Mouse (Mus musculus): Measurements from ENCODE around the gene Ube2m. TPM values are rescaled to one million over a fixed set of nuclear protein-coding genes. Genes with fewer than 3 reads are reported as not detected.

Ube2m gene
- polyA plus RNA-seq, 1 experiment from 2014 or later, result 107 TPM

DNA sequence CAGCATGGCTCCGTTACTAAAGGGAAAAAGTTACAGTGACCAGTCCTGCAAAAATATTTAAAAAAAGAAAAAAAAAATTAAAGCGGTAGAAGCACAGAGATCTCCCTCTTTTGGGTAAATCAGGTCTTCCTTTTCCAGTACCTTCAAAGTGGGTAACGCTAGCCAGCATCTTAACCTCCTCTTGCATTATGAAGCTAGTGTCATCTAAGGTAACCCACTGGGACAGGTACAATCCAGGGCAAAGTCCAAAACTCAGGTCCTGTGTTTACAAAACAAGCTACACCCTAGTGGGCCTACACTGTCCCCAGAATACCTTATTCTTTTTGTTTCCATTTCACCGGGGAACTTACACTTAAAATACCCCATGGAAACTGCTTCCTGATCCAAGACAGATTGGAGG, 24.4 kb downstream of the Ube2m start:
- Histone ChIP-seq H3K4me3 (no peak overlapping the region), H3K9ac (no peak overlapping the region), H3K4me2 (no peak overlapping the region), H3K27me3 (no peaks in the 10 kb centered on the region), H3K27ac (no peak overlapping the region), H3K4me1 (replicated peaks) (peaks cover 10% of the 10 kb centered on the region), H3K9me3 (replicated peaks) (no peaks in the 10 kb centered on the region), H3K36me3 (no peaks in the 10 kb centered on the region)
- no peak for ATAC-seq (replicated peaks; ENCODE audit: insufficient number of reproducible peaks, insufficient read depth, low FRiP score, low read depth)
- 58% methylated on average over 4 of the region's 4 CpGs for WGBS

DNA sequence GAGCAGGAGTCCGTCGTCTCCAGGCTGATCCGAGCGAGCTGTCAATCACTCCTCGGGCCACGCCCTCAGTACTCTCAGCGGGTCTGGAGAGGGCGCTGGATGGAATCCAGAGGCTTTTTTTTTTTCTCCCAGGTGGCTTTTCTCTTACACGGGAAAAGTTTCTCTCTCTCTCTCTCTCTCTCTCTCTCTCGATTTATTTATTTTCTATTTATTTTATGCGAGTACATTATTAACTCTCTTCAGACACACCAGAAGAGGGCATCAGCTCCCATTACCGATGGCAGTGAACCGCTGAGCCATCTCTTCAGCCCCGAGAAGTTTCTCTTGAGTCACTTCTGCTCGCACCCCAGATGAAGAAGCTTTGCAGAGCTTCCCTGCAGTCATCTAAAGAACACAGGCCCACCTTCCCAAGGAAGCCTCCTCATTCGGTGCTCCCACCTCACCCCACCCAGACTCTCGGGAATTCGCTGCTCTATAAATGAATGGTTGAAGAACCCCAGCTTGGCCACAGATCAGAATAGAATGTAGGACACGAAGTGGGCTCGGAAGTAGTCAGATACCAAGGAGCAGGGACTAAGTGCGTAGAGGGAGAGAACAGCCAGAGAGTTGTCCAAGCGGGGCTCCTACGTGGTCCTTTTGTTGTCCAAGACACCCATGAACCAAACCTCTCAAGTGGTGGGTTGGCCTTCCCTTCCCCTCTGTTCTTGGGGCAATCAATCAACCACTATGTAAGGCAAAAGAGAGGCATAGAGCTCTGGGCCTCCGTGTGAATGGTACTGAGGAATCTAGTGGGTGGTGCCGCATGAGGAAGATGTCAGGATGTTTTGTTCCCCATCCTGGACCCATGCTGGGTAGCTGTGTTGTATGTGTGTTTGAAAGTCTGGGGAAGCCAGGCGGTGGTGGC, 27.8 kb downstream of the Ube2m start, which contains the start of gene Zbtb45:
TSS of gene Zbtb45 (minus strand) at position 30 of the 904 bp plus-strand sequence.
- Histone ChIP-seq H3K27ac (peak within 1 kb of the TSS; percentile 95), H3K36me3 (peaks cover 23% of the 10 kb centered on the region), H3K9me3 (replicated peaks) (no peaks in the 10 kb centered on the region), H3K9ac (peak within 1 kb of the TSS; percentile 76), H3K27me3 (0 out of 2 replicates have a peak, but pooled peaks cover 4% of the 10 kb centered on the region), H3K4me3 (peak within 1 kb of the TSS; percentile 70), H3K4me1 (replicated peaks) (peaks cover 22% of the 10 kb centered on the region), H3K4me2 (peak within 1 kb of the TSS; percentile 82)
- 17% methylated on average over 26 of the region's 26 CpGs for WGBS
- ATAC-seq (replicated peaks; ENCODE audit: insufficient number of reproducible peaks, insufficient read depth, low FRiP score, low read depth), result no peak; the same call in 1 of the 2 replicates

DNA sequence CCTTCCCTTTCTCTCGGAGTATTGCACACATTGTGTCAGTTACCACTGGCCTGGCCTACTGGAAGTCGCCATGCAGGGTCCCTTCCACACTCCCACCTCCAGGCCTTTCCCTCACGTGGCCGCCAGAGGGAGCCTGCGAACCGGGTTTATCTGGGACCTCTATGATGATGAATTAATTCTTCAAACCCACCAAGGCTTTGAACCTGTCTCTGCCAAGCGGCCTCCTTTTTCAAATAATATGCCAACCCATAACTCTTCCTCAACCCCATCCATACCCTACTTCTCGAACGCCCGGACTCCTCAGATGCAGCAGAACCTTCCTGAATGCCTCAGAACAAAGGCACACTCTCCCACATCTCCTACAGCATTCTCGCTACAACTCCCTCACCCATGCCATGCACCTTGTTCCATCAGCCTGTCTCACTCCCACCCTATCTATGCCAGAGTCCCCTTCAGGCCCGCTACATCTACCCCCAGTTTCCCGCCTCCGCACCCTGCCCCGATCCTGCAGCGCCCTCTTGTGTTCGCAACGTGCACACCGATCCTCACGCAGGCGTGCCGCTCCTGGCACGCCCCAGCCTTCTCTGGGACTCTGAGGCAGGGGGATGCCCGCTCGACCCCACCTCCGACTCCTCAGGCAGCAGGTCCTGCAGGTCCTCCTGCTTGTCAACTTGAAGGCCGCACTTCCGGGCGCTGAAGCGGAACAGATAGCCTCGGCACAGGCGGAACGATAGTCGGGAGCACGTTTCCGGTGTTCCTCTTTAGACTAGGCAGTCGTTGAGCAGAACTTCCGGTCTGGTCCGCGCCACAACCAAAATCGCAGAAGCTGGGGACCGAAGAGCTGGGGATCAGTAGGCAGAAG, 28.7 kb downstream of the Ube2m start:
- peak; percentile 89 for ATAC-seq (replicated peaks; ENCODE audit: insufficient number of reproducible peaks, insufficient read depth, low FRiP score, low read depth)
- Histone ChIP-seq H3K9me3 (replicated peaks) (no peaks in the 10 kb centered on the region), H3K36me3 (peaks cover 31% of the 10 kb centered on the region), H3K4me1 (replicated peaks) (peaks cover 22% of the 10 kb centered on the region), H3K27me3 (0 out of 2 replicates have a peak, but pooled peaks cover 4% of the 10 kb centered on the region), H3K4me3 (peak overlapping the region; percentile 70), H3K27ac (peak overlapping the region; percentile 95), H3K9ac (peak overlapping the region; percentile 76), H3K4me2 (peak overlapping the region; percentile 82)
- WGBS, result under 1% methylated on average over 42 of the region's 42 CpGs

DNA sequence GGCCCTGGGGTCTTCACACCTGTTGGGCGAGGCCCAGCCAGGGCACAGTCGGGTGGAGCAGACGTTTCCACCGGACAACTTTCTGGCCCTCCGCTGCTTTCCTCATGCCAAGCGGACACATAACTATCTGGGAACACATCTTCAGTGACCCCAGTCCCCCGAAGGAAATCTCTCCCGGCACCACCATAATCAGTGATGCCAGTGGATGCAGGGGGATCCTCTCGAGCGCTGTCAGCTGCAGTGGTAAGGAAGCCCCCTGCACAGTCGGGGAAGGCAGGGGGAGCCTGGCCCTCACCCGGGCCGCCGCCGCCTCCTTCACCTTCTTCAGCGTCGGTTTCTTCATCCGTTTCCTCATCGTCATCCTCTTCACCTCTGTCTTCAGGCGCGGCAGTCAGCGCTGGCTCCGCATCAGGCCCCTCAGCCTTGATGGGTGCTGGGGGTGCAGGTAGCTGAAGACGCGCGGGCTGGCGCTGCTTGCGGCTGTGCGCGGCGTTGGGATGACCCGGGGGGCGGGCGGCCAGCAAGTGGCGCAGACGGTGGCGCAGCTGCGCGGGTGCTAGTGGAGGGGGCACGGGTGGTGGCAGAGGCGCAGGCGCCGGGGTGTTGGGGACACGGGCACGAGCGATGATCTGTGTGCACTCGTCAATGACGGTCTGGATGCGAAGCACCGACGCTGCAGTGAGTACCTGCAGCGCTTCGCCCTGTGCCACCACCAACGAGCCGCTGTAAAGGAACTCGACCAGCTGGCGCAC, 30.6 kb downstream of the Ube2m start:
- H3K27ac ChIP-seq, result no peak overlapping the region
- no peak overlapping the region for H3K4me3 ChIP-seq
- no peak for ATAC-seq (replicated peaks; ENCODE audit: insufficient number of reproducible peaks, insufficient read depth, low FRiP score, low read depth)
- H3K4me2 ChIP-seq, result no peak overlapping the region
- H3K4me1 ChIP-seq (replicated peaks), result peaks cover 22% of the 10 kb centered on the region
- WGBS, result 49% methylated on average over 57 of the region's 57 CpGs
- H3K27me3 ChIP-seq, result 0 out of 2 replicates have a peak, but pooled peaks cover 4% of the 10 kb centered on the region
- H3K9me3 ChIP-seq (replicated peaks), result no peaks in the 10 kb centered on the region
- H3K9ac ChIP-seq, result peak overlapping the region; percentile 19; the same call in 1 of the 2 replicates
- peaks cover 31% of the 10 kb centered on the region for H3K36me3 ChIP-seq

DNA sequence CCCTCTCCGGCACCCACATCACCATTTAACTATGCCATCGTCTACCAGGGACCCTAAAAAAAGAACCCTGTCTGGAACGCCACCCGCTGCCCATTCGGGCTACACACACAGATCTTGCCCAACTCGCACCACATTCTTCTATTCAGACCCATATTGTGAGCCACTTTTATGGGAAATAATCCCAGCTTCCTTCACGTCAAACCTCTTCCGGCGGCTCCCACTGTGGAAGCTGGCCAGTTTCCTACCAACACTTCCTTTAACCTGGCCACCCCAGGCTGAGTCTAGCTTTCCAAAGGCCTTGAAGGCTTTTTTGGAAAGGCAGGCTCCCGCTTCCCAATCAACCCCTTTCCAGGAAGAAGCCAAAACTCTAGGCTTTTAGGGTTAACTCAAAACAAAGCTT, 31.5 kb downstream of the Ube2m start:
- Histone ChIP-seq H3K4me1 (replicated peaks) (peaks cover 22% of the 10 kb centered on the region), H3K27ac (no peak overlapping the region), H3K27me3 (0 out of 2 replicates have a peak, but pooled peaks cover 4% of the 10 kb centered on the region), H3K9ac (no peak overlapping the region), H3K4me2 (no peak overlapping the region), H3K36me3 (peaks cover 31% of the 10 kb centered on the region), H3K9me3 (replicated peaks) (no peaks in the 10 kb centered on the region), H3K4me3 (no peak overlapping the region)
- WGBS, result 90% methylated on average over 10 of the region's 10 CpGs
- ATAC-seq (replicated peaks; ENCODE audit: insufficient number of reproducible peaks, insufficient read depth, low FRiP score, low read depth), result no peak

DNA sequence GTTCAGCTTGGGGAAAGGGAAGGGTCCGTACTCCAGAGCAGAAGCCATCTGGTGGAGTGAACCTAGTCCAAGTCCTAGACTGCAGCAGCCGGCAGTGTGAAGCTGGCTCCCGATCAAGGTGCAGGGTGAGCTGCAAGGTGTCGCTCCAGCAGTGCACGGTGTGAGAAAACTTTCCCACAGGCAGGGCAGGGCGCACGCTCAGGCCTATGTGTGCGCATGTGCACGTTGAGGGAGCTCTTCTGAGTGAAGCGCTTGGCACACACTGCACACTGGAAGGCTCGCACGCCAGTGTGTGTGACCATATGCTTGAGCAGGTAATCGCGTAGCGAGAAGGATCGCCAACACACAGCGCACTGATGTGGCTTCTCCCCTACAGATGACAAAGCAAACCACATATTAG, 32.1 kb downstream of the Ube2m start:
- Histone ChIP-seq H3K27me3 (0 out of 2 replicates have a peak, but pooled peaks cover 4% of the 10 kb centered on the region), H3K36me3 (peaks cover 31% of the 10 kb centered on the region), H3K4me2 (no peak overlapping the region), H3K27ac (no peak overlapping the region), H3K4me1 (replicated peaks) (peaks cover 22% of the 10 kb centered on the region), H3K9ac (no peak overlapping the region), H3K4me3 (no peak overlapping the region), H3K9me3 (replicated peaks) (no peaks in the 10 kb centered on the region)
- ATAC-seq (replicated peaks; ENCODE audit: insufficient number of reproducible peaks, insufficient read depth, low FRiP score, low read depth), result no peak
- 86% methylated on average over 17 of the region's 17 CpGs for WGBS

DNA sequence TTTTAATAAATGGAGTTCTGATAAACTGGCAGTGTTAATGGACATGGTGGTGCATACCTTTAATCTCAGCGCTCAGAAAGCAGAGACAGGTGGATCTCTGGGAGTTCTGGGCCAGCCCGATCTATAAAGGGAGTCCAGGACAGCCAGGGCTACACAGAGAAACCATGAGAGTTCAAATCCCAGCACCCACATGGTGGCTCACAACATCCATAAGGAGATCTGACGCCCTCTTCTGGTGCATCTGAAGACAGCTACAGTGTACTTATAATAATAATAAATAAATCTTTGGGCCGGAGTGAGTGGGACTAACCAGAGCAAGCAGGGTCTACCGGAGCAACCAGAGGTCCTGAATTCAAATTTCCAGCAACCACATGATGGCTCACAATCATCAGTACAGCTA, 34.7 kb downstream of the Ube2m start:
- Histone ChIP-seq H3K9me3 (replicated peaks) (no peaks in the 10 kb centered on the region), H3K27ac (no peak overlapping the region), H3K4me2 (no peak overlapping the region), H3K9ac (no peak overlapping the region), H3K4me1 (replicated peaks) (peaks cover 13% of the 10 kb centered on the region; the same call in 1 of the 2 replicates), H3K27me3 (0 out of 2 replicates have a peak, but pooled peaks cover 4% of the 10 kb centered on the region), H3K36me3 (peaks cover 31% of the 10 kb centered on the region), H3K4me3 (no peak overlapping the region)
- 72% methylated on average over 5 of the region's 5 CpGs for WGBS
- ATAC-seq (replicated peaks; ENCODE audit: insufficient number of reproducible peaks, insufficient read depth, low FRiP score, low read depth), result no peak

DNA sequence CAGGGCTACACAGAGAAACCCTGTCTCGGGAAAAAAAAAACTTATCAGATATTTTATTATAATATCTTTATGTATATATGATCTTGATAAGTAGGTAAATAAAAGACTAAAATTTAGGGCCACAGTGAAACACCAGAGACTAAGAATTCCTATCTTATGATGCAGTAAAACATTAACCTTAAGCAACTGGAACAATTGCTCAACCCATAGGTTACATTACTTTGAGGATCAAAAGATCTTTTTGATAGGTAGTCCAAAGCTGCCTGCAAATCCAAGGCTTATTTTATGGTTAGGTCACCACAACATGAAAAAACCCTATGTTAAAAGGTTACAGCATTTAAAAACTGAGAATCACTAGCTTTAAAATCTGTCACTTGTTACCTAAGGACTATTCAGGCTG, 36.5 kb downstream of the Ube2m start:
- no peaks in the 10 kb centered on the region for H3K9me3 ChIP-seq (replicated peaks)
- ATAC-seq (replicated peaks; ENCODE audit: insufficient number of reproducible peaks, insufficient read depth, low FRiP score, low read depth), result no peak
- H3K9ac ChIP-seq, result no peak overlapping the region
- H3K27ac ChIP-seq, result no peak overlapping the region
- no peaks in the 10 kb centered on the region for H3K4me1 ChIP-seq (replicated peaks)
- H3K4me2 ChIP-seq, result no peak overlapping the region
- no peak overlapping the region for H3K4me3 ChIP-seq
- 57% methylated on average over 1 of the region's 1 CpGs for WGBS
- no peaks in the 10 kb centered on the region for H3K27me3 ChIP-seq
- H3K36me3 ChIP-seq, result peaks cover 20% of the 10 kb centered on the region

DNA sequence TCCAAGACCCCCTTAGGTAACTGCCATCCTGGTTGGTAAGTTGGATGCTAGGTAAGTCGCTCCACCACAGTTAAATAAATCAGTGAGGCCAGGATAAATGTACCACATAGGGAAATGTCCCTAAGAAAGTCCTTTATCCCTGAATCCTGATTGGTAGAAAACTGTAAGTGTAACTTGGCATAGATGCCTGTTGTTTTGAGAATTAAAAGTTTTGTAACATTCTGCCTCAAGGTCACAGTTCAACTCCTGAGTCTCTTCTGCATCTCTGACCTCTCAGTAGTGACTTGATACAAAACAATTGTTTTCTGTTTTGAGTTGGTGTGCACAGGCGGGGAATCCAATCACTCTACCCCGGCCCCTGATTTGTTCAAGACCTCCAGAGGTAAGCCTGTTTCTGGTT, 39.2 kb downstream of the Ube2m start, which contains the start of gene Trim28:
TSS of gene Trim28 (plus strand) at position 264 of the 400 bp plus-strand sequence.
- H3K27me3 ChIP-seq, result no peaks in the 10 kb centered on the region
- H3K36me3 ChIP-seq, result no peaks in the 10 kb centered on the region
- 78% methylated on average over 3 of the region's 3 CpGs for WGBS
- no peak within 1 kb of the TSS for H3K4me2 ChIP-seq
- no peak within 1 kb of the TSS for H3K4me3 ChIP-seq
- no peaks in the 10 kb centered on the region for H3K4me1 ChIP-seq (replicated peaks)
- no peaks in the 10 kb centered on the region for H3K9me3 ChIP-seq (replicated peaks)
- H3K27ac ChIP-seq, result no peak within 1 kb of the TSS
- no peak for ATAC-seq (replicated peaks; ENCODE audit: insufficient number of reproducible peaks, insufficient read depth, low FRiP score, low read depth)
- no peak within 1 kb of the TSS for H3K9ac ChIP-seq

DNA sequence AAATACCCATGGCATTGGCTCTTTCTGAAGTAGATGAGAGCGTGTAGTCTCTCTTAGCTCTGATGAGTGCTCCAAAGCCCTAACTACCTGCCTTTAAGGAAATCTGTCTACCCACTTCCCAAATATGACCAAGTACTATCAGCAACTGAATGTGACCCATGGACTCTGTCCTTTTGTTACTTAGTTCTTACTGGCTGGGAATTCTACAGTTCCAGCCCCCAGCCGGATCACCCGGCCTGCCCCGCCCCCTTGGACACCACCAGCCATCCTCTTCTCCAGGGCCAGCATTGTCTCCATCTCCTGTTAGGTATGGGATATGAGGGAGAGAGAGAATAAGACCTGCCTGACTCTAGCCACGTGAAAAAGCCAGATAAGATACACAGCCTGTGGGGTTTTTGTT, 40.0 kb downstream of the Ube2m start, which contains the start of gene Slc27a5:
TSS of gene Slc27a5 (minus strand) at position 140 of the 400 bp plus-strand sequence.
- Histone ChIP-seq H3K9ac (no peak within 1 kb of the TSS), H3K4me3 (no peak within 1 kb of the TSS), H3K36me3 (no peaks in the 10 kb centered on the region), H3K27me3 (no peaks in the 10 kb centered on the region), H3K27ac (no peak within 1 kb of the TSS), H3K4me1 (replicated peaks) (no peaks in the 10 kb centered on the region), H3K9me3 (replicated peaks) (no peaks in the 10 kb centered on the region), H3K4me2 (no peak within 1 kb of the TSS)
- ATAC-seq (replicated peaks; ENCODE audit: insufficient number of reproducible peaks, insufficient read depth, low FRiP score, low read depth), result no peak
- WGBS, result 64% methylated on average over 5 of the region's 5 CpGs
